Mouse (Mus musculus) brown adipose tissue, adult 24 weeks (tissue): Measurements from ENCODE around the gene Trim47. TPM values are rescaled to one million over a fixed set of nuclear protein-coding genes. Genes with fewer than 3 reads are reported as not detected.

Source experiments
- H3K27ac ChIP-seq: fragments of 200-500 bp; replicated peaks from 2 replicates; pipeline ENCODE4 v1.5.1; 2012; ENCODE audit warnings: low read depth, mild to moderate bottlenecking, low read length
- H3K4me1 ChIP-seq: fragments of 200-500 bp; 2 replicates; pipeline ENCODE4 v1.6.1; 2012; ENCODE audit warnings: low read length, mixed read lengths; ENCODE audit not compliant: control insufficient read depth, insufficient read depth, insufficient read length
- H3K4me3 ChIP-seq: fragments of 200-500 bp; 2 replicates; pipeline ENCODE4 v1.5.1; 2012; ENCODE audit warnings: low read depth, mild to moderate bottlenecking, low read length, moderate library complexity; ENCODE audit not compliant: insufficient read depth
- polyA plus RNA-seq: library from polyadenylated mRNA; stranded (reverse); fragments of >200 nt; gene quantifications from 2 replicates; pipeline ENCODE4 v1.2.4, GENCODE M21; 2012; ENCODE audit not compliant: missing spikeins, insufficient read depth, insufficient read length

Gene Trim47
- polyA plus RNA-seq, 1 experiment, result 4.6 TPM

GRCm38 (mm10) chr11:116146294-116146985 is 19.4 kb upstream of the Trim47 start:
- H3K4me3 ChIP-seq, result no peak overlapping the region
- H3K27ac ChIP-seq, result no peak overlapping the region
- no peaks in the 10 kb centered on the region for H3K4me1 ChIP-seq

- no peaks in the 10 kb centered on the region for H3K4me1 ChIP-seq
- H3K27ac ChIP-seq, result no peak overlapping the region
- no peak overlapping the region for H3K4me3 ChIP-seq
Measured at GRCm38 (mm10) chr11:116145481-116146293, 18.7 kb upstream of the Trim47 start.

- no peak overlapping the region for H3K27ac ChIP-seq
- H3K4me3 ChIP-seq, result no peak overlapping the region
- no peaks in the 10 kb centered on the region for H3K4me1 ChIP-seq
Measured at GRCm38 (mm10) chr11:116143468-116143867, 16.5 kb upstream of the Trim47 start.

- Histone ChIP-seq H3K27ac (no peak overlapping the region), H3K4me1 (no peaks in the 10 kb centered on the region), H3K4me3 (no peak overlapping the region)
Measured at GRCm38 (mm10) chr11:116142211-116142991, 15.4 kb upstream of the Trim47 start.

GRCm38 (mm10) chr11:116138468-116139138 is 11.6 kb upstream of the Trim47 start, which contains the start of gene Mrpl38:
Gene Mrpl38, minus strand, starts transcription at chr11:116138868.
- H3K27ac ChIP-seq, result peak within 1 kb of the TSS; percentile 74
- peak within 1 kb of the TSS; percentile 94 for H3K4me3 ChIP-seq
- H3K4me1 ChIP-seq, result no peaks in the 10 kb centered on the region

GRCm38 (mm10) chr11:116138096-116138467 is 11.1 kb upstream of the Trim47 start:
- Histone ChIP-seq H3K4me1 (no peaks in the 10 kb centered on the region), H3K27ac (peak overlapping the region; percentile 74)

GRCm38 (mm10) chr11:116134171-116134570 is 7.2 kb upstream of the Trim47 start:
- no peak overlapping the region for H3K4me3 ChIP-seq
- peaks cover 6% of the 10 kb centered on the region; the same call in 1 of the 2 replicates for H3K4me1 ChIP-seq
- H3K27ac ChIP-seq, result no peak overlapping the region

More at GRCm38 (mm10) chr11:116138096-116138467, 11.1 kb upstream of the Trim47 start:
- H3K4me3 ChIP-seq, result peak overlapping the region; percentile 94

- H3K4me1 ChIP-seq, result peaks cover 7% of the 10 kb centered on the region; the same call in 1 of the 2 replicates
- no peak overlapping the region for H3K4me3 ChIP-seq
- H3K27ac ChIP-seq, result no peak overlapping the region
Measured at GRCm38 (mm10) chr11:116133497-116133896, 6.5 kb upstream of the Trim47 start.

- Histone ChIP-seq H3K4me1 (peaks cover 11% of the 10 kb centered on the region), H3K27ac (no peak overlapping the region), H3K4me3 (no peak overlapping the region)
Measured at GRCm38 (mm10) chr11:116132366-116133333, 5.6 kb upstream of the Trim47 start.

- peaks cover 16% of the 10 kb centered on the region for H3K4me1 ChIP-seq
- peak overlapping the region; percentile 94 for H3K4me3 ChIP-seq
- peak overlapping the region; percentile 96 for H3K27ac ChIP-seq
Measured at GRCm38 (mm10) chr11:116131349-116132170, 4.5 kb upstream of the Trim47 start.

- H3K4me3 ChIP-seq, result peak within 1 kb of the TSS; percentile 94
- H3K4me1 ChIP-seq, result peaks cover 16% of the 10 kb centered on the region
- peak within 1 kb of the TSS; percentile 96 for H3K27ac ChIP-seq
Measured at GRCm38 (mm10) chr11:116130488-116131205, 3.6 kb upstream of the Trim47 start, which contains the start of gene Trim65. Gene Trim65, minus strand, starts transcription at chr11:116131128.

- Histone ChIP-seq H3K27ac (peak overlapping the region; percentile 58), H3K4me3 (peak overlapping the region; percentile 94), H3K4me1 (peaks cover 16% of the 10 kb centered on the region)
Measured at GRCm38 (mm10) chr11:116129993-116130487, 3.0 kb upstream of the Trim47 start.
